Mouse (Mus musculus) ES-Bruce4 (cell line): Measurements from ENCODE around the gene Scamp4. TPM values are rescaled to one million over a fixed set of nuclear protein-coding genes. Genes with fewer than 3 reads are reported as not detected.

Source experiments
- H3K27ac ChIP-seq: 2 replicates; pipeline ENCODE4 v1.5.1; 2012; ENCODE audit warnings: low read length, inconsistent platforms; ENCODE audit not compliant: insufficient read depth
- H3K27me3 ChIP-seq: 2 replicates; pipeline ENCODE4 v1.6.1; 2012; ENCODE audit warnings: mild to moderate bottlenecking, low read length, inconsistent platforms; ENCODE audit not compliant: control insufficient read depth, poor library complexity, insufficient read depth, severe bottlenecking
- H3K36me3 ChIP-seq: 2 replicates; pipeline ENCODE4 v1.6.1; 2012; ENCODE audit warnings: inconsistent platforms, mild to moderate bottlenecking, low read length, moderate library complexity; ENCODE audit not compliant: control insufficient read depth, poor library complexity, insufficient read depth, severe bottlenecking
- H3K4me1 ChIP-seq: one replicate; pipeline ENCODE4 v1.8.1; 2011; ENCODE audit warnings: low read length; ENCODE audit not compliant: control insufficient read depth, insufficient read depth
- H3K4me3 ChIP-seq: 2 replicates; pipeline ENCODE4 v1.5.1; 2011; ENCODE audit warnings: low read depth, mild to moderate bottlenecking, low read length
- H3K9ac ChIP-seq: 2 replicates; pipeline ENCODE4 v1.6.1; 2012; ENCODE audit warnings: low read depth, mild to moderate bottlenecking, inconsistent platforms; ENCODE audit not compliant: poor library complexity, severe bottlenecking
- H3K9me3 ChIP-seq: replicated peaks from 2 replicates; pipeline ENCODE4 v1.6.1; 2012; ENCODE audit warnings: mild to moderate bottlenecking, low read length, inconsistent platforms; ENCODE audit not compliant: control insufficient read depth, poor library complexity, insufficient read depth, severe bottlenecking
- CTCF ChIP-seq: IDR thresholded peaks from one replicate; pipeline ENCODE4 v1.8.1; 2011; ENCODE audit warnings: low read depth, low read length
- EP300 ChIP-seq: IDR thresholded peaks from 2 replicates; pipeline ENCODE4 v1.6.1; 2011; ENCODE audit warnings: low read depth, low read length; ENCODE audit not compliant: insufficient read depth
- POLR2A ChIP-seq: IDR thresholded peaks from one replicate; pipeline ENCODE4 v1.8.1; 2011; ENCODE audit warnings: low read length; ENCODE audit not compliant: insufficient read depth
- polyA plus RNA-seq: library from polyadenylated mRNA; stranded (reverse); fragments of >200 nt; gene quantifications from 2 replicates; pipeline ENCODE4 v1.2.4, GENCODE M21; 2011; ENCODE audit warnings: low read depth; ENCODE audit not compliant: missing spikeins, insufficient read depth, insufficient read length

The Scamp4 gene
- polyA plus RNA-seq, 1 experiment = 68.9 TPM

- Histone ChIP-seq H3K4me3 (peak overlapping the region; percentile 27), H3K4me1 (peaks cover 9% of the 10 kb centered on the region), H3K9me3 (no peaks in the 10 kb centered on the region), H3K27me3 (no peaks in the 10 kb centered on the region), H3K27ac (no peak overlapping the region), H3K36me3 (peaks cover 4% of the 10 kb centered on the region; the same call in 1 of the 2 replicates), H3K9ac (0 out of 2 replicates have a peak overlapping the region, but pooled peaks have one; percentile 8)
- TF ChIP-seq POLR2A = no peak
- TF ChIP-seq CTCF = no peak
- no peak for TF ChIP-seq EP300
Observed at GRCm38 (mm10) chr10:80570871-80571836, 31.5 kb upstream of the Scamp4 start.

GRCm38 (mm10) chr10:80572477-80572876 lies 30.2 kb upstream of the Scamp4 start:
- TF ChIP-seq CTCF = no peak
- Histone ChIP-seq H3K27ac (no peak overlapping the region), H3K9me3 (no peaks in the 10 kb centered on the region), H3K36me3 (peaks cover 4% of the 10 kb centered on the region; the same call in 1 of the 2 replicates), H3K4me3 (no peak overlapping the region), H3K9ac (no peak overlapping the region), H3K27me3 (no peaks in the 10 kb centered on the region), H3K4me1 (peaks cover 9% of the 10 kb centered on the region)

- TF ChIP-seq CTCF (no peak), EP300 (no peak), POLR2A (no peak)
- H3K9me3 ChIP-seq = no peaks in the 10 kb centered on the region
- no peaks in the 10 kb centered on the region for H3K36me3 ChIP-seq
- no peaks in the 10 kb centered on the region for H3K27me3 ChIP-seq
- peaks cover 9% of the 10 kb centered on the region for H3K4me1 ChIP-seq
- no peak overlapping the region for H3K9ac ChIP-seq
- H3K4me3 ChIP-seq = no peak overlapping the region
- H3K27ac ChIP-seq = no peak overlapping the region
Observed at GRCm38 (mm10) chr10:80573944-80574343, 28.7 kb upstream of the Scamp4 start.

- Histone ChIP-seq H3K4me3 (no peak overlapping the region), H3K27me3 (no peaks in the 10 kb centered on the region), H3K9ac (0 out of 2 replicates have a peak overlapping the region, but pooled peaks have one; percentile 94), H3K4me1 (peaks cover 9% of the 10 kb centered on the region), H3K27ac (no peak overlapping the region), H3K36me3 (no peaks in the 10 kb centered on the region), H3K9me3 (no peaks in the 10 kb centered on the region)
- no peak for TF ChIP-seq POLR2A
- no peak for TF ChIP-seq CTCF
- no peak for TF ChIP-seq EP300
Observed at GRCm38 (mm10) chr10:80574896-80575295, 27.8 kb upstream of the Scamp4 start.

- H3K27me3 ChIP-seq = no peaks in the 10 kb centered on the region
- H3K9ac ChIP-seq = peak overlapping the region; percentile 94
- H3K27ac ChIP-seq = peak overlapping the region; percentile 9; the same call in 1 of the 2 replicates
- peak overlapping the region; percentile 94 for H3K4me3 ChIP-seq
- no peak for TF ChIP-seq CTCF
- TF ChIP-seq POLR2A = no peak
- TF ChIP-seq EP300 = no peak
- H3K36me3 ChIP-seq = no peaks in the 10 kb centered on the region
- H3K4me1 ChIP-seq = peaks cover 9% of the 10 kb centered on the region
- H3K9me3 ChIP-seq = no peaks in the 10 kb centered on the region
Observed at GRCm38 (mm10) chr10:80575925-80576324, 26.7 kb upstream of the Scamp4 start.
